Mouse (Mus musculus) urinary bladder, adult 18-20 months (tissue): ENCODE data around the gene Haus3.

Source experiments
- DNase-seq, 2 experiments: peaks; one replicate each; pipeline ENCODE4 v3.0.0; 2022; ENCODE audit warnings: low spot score in 2 of 2, mixed read lengths in 2 of 2

Haus3 gene

GRCm38 (mm10) chr5:34168950-34169891 lies at the start of gene Haus3, which contains the start of gene Poln:
Gene Haus3, minus strand, starts transcription at chr5:34169527.
Gene Poln, minus strand, starts transcription at chr5:34169448.
- peak; percentile 94 to 96 for DNase-seq

GRCm38 (mm10) chr5:34218672-34219071 lies 49.3 kb upstream of the Haus3 start:
- no peak for DNase-seq

GRCm38 (mm10) chr5:34217756-34218155 lies 48.4 kb upstream of the Haus3 start:
- no peak for DNase-seq

GRCm38 (mm10) chr5:34216025-34216424 lies 46.7 kb upstream of the Haus3 start:
- DNase-seq, result no peak

- DNase-seq, result no peak
These were observed 44.3 kb upstream of the Haus3 start for GRCm38 (mm10) chr5:34213659-34214058.

GRCm38 (mm10) chr5:34210279-34210678 lies 41.0 kb upstream of the Haus3 start:
- DNase-seq, result peak; percentile 46 to 71

GRCm38 (mm10) chr5:34207503-34207902 lies 38.2 kb upstream of the Haus3 start:
- no peak for DNase-seq

- no peak for DNase-seq
These were observed 36.5 kb upstream of the Haus3 start for GRCm38 (mm10) chr5:34205788-34206187.

GRCm38 (mm10) chr5:34204911-34205310 lies 35.6 kb upstream of the Haus3 start:
- no peak for DNase-seq

GRCm38 (mm10) chr5:34202006-34202405 lies 32.7 kb upstream of the Haus3 start:
- DNase-seq, result no peak

- no peak for DNase-seq
These were observed 32.1 kb upstream of the Haus3 start for GRCm38 (mm10) chr5:34201396-34201795.

- DNase-seq, result no peak
These were observed 29.3 kb upstream of the Haus3 start for GRCm38 (mm10) chr5:34198615-34199014.

- DNase-seq, result no peak
These were observed 27.9 kb upstream of the Haus3 start for GRCm38 (mm10) chr5:34197243-34197642.

- no peak for DNase-seq
These were observed 27.1 kb upstream of the Haus3 start for GRCm38 (mm10) chr5:34196423-34196822.

GRCm38 (mm10) chr5:34195786-34196185 lies 26.5 kb upstream of the Haus3 start:
- DNase-seq, result no peak

GRCm38 (mm10) chr5:34194975-34195662 lies 25.8 kb upstream of the Haus3 start:
- DNase-seq, result no peak

- no peak for DNase-seq
These were observed 25.1 kb upstream of the Haus3 start for GRCm38 (mm10) chr5:34194426-34194825.

- no peak for DNase-seq
These were observed 22.5 kb upstream of the Haus3 start for GRCm38 (mm10) chr5:34191843-34192242.

GRCm38 (mm10) chr5:34191021-34191420 lies 21.7 kb upstream of the Haus3 start:
- DNase-seq, result peak in 1 of 2 experiments; percentile 35

- no peak for DNase-seq
These were observed 20.2 kb upstream of the Haus3 start for GRCm38 (mm10) chr5:34189521-34189920.

- no peak for DNase-seq
These were observed 19.5 kb upstream of the Haus3 start for GRCm38 (mm10) chr5:34188856-34189255.

- DNase-seq, result peak; percentile 95 to 99
These were observed 18.4 kb upstream of the Haus3 start, which contains the start of gene Mxd4 for GRCm38 (mm10) chr5:34187601-34188316. Gene Mxd4, minus strand, starts transcription at chr5:34187720.
